Mouse (Mus musculus) small intestine, adult 2 months (tissue): Measurements from ENCODE around the gene Iba57. TPM values are rescaled to one million over a fixed set of nuclear protein-coding genes. Genes with fewer than 3 reads are reported as not detected.
A peak's percentile ranks its signal among the peaks of the same experiment; 100 is the strongest.

Source experiments
- H3K27ac ChIP-seq: fragments of 200-500 bp; 2 replicates; pipeline ENCODE4 v1.5.1; 2012; ENCODE audit warnings: low read depth, low read length, control low read depth, inconsistent platforms; ENCODE audit not compliant: insufficient read depth
- H3K27me3 ChIP-seq: fragments of 200-500 bp; 2 replicates; pipeline ENCODE4 v1.6.1; 2012; ENCODE audit warnings: mild to moderate bottlenecking, moderate library complexity, low read length, inconsistent platforms; ENCODE audit not compliant: control insufficient read depth, insufficient read depth
- H3K36me3 ChIP-seq: fragments of 200-500 bp; 2 replicates; pipeline ENCODE4 v1.6.1; 2012; ENCODE audit warnings: mild to moderate bottlenecking, low read length, control low read depth, inconsistent platforms; ENCODE audit not compliant: control insufficient read depth, insufficient read depth
- H3K4me1 ChIP-seq: fragments of 200-500 bp; 2 replicates; pipeline ENCODE4 v1.6.1; 2012; ENCODE audit warnings: low read length, inconsistent platforms, mixed read lengths; ENCODE audit not compliant: control insufficient read depth, insufficient read depth, insufficient read length
- H3K4me3 ChIP-seq: fragments of 200-500 bp; 2 replicates; pipeline ENCODE4 v1.5.1; 2012; ENCODE audit warnings: low read depth, mild to moderate bottlenecking, control low read depth, inconsistent platforms, low read length, moderate library complexity
- CTCF ChIP-seq: fragments of 200-500 bp; IDR thresholded peaks from 2 replicates; pipeline ENCODE4 v1.5.1; 2012; ENCODE audit warnings: low read depth, mild to moderate bottlenecking, control low read depth, inconsistent platforms, low read length, moderate library complexity, mixed read lengths; ENCODE audit not compliant: insufficient replicate concordance, insufficient read length; ENCODE audit errors: extremely low read depth
- POLR2A ChIP-seq: fragments of 200-500 bp; IDR thresholded peaks from 2 replicates; pipeline ENCODE4 v1.6.1; 2012; ENCODE audit warnings: low read depth, mild to moderate bottlenecking, control low read depth, inconsistent platforms, low read length, moderate library complexity
- WGBS: fragments of 180-500 bp; shearing (Covaris S2); methylation state at CpG from one replicate; pipeline ENCODE4 v1.1.7; 2018; 5-methylcytosine and 5-hydroxymethylcytosine counted together
- polyA plus RNA-seq: library from polyadenylated mRNA; depleted of rRNA; stranded (reverse); fragments of >200 nt; gene quantifications from 2 replicates; pipeline ENCODE4 v1.2.3, GENCODE M21; 2012

Gene Iba57
- polyA plus RNA-seq, 1 experiment, result 8.0 TPM

- Histone ChIP-seq H3K27me3 (no peaks in the 10 kb centered on the region), H3K4me1 (peaks cover 3% of the 10 kb centered on the region; the same call in 1 of the 2 replicates), H3K4me3 (no peak overlapping the region), H3K27ac (no peak overlapping the region), H3K36me3 (no peaks in the 10 kb centered on the region)
- TF ChIP-seq POLR2A (no peak), CTCF (no peak)
- WGBS, result 78% methylated on average over 4 of the region's 4 CpGs
These were observed 7.0 kb upstream of the Iba57 start for GRCm38 (mm10) chr11:59170549-59170948.

- no peak for TF ChIP-seq POLR2A
- no peak for TF ChIP-seq CTCF
- no peaks in the 10 kb centered on the region for H3K27me3 ChIP-seq
- H3K4me3 ChIP-seq, result no peak overlapping the region
- no peak overlapping the region for H3K27ac ChIP-seq
- H3K36me3 ChIP-seq, result no peaks in the 10 kb centered on the region
- peaks cover 6% of the 10 kb centered on the region; the same call in 1 of the 2 replicates for H3K4me1 ChIP-seq
- 76% methylated on average over 3 of the region's 3 CpGs for WGBS
These were observed 6.3 kb upstream of the Iba57 start for GRCm38 (mm10) chr11:59169807-59170206.

- H3K27me3 ChIP-seq, result no peaks in the 10 kb centered on the region
- 23% methylated on average over 2 of the region's 2 CpGs for WGBS
- TF ChIP-seq POLR2A (no peak), CTCF (no peak)
- no peak overlapping the region for H3K4me3 ChIP-seq
- H3K27ac ChIP-seq, result peak overlapping the region; percentile 12; the same call in 1 of the 2 replicates
- H3K36me3 ChIP-seq, result no peaks in the 10 kb centered on the region
- peaks cover 13% of the 10 kb centered on the region for H3K4me1 ChIP-seq
These were observed 2.2 kb upstream of the Iba57 start for GRCm38 (mm10) chr11:59165616-59166241.

GRCm38 (mm10) chr11:59164384-59164783, 845 bp upstream of the Iba57 start:
- no peak for TF ChIP-seq POLR2A
- TF ChIP-seq CTCF, result no peak
- H3K27ac ChIP-seq, result peak overlapping the region; percentile 100
- WGBS, result 25% methylated on average over 9 of the region's 9 CpGs
- H3K4me1 ChIP-seq, result peaks cover 13% of the 10 kb centered on the region
- H3K27me3 ChIP-seq, result no peaks in the 10 kb centered on the region
- no peaks in the 10 kb centered on the region for H3K36me3 ChIP-seq
- peak overlapping the region; percentile 20 for H3K4me3 ChIP-seq

- H3K4me1 ChIP-seq, result peaks cover 13% of the 10 kb centered on the region
- H3K27ac ChIP-seq, result peak overlapping the region; percentile 72
- WGBS, result 18% methylated on average over 9 of the region's 9 CpGs
- H3K27me3 ChIP-seq, result no peaks in the 10 kb centered on the region
- peaks cover 11% of the 10 kb centered on the region; the same call in 1 of the 2 replicates for H3K36me3 ChIP-seq
- H3K4me3 ChIP-seq, result peak overlapping the region; percentile 89
- TF ChIP-seq CTCF (no peak), POLR2A (no peak)
These were observed 890 bp downstream of the Iba57 start for GRCm38 (mm10) chr11:59162443-59163254.

GRCm38 (mm10) chr11:59161398-59161797, 2.1 kb downstream of the Iba57 start:
- H3K4me3 ChIP-seq, result no peak overlapping the region

GRCm38 (mm10) chr11:59159558-59159957, 4.0 kb downstream of the Iba57 start:
- 89% methylated on average over 4 of the region's 4 CpGs for WGBS
- no peak overlapping the region for H3K4me3 ChIP-seq

More at GRCm38 (mm10) chr11:59161398-59161797, 2.1 kb downstream of the Iba57 start:
- H3K27me3 ChIP-seq, result no peaks in the 10 kb centered on the region
- peaks cover 16% of the 10 kb centered on the region; the same call in 1 of the 2 replicates for H3K36me3 ChIP-seq
- peaks cover 11% of the 10 kb centered on the region for H3K4me1 ChIP-seq
- TF ChIP-seq CTCF (no peak), POLR2A (no peak)
- WGBS, result 78% methylated on average over 5 of the region's 5 CpGs
- H3K27ac ChIP-seq, result no peak overlapping the region

More at GRCm38 (mm10) chr11:59159558-59159957, 4.0 kb downstream of the Iba57 start:
- Histone ChIP-seq H3K27me3 (no peaks in the 10 kb centered on the region), H3K4me1 (peaks cover 7% of the 10 kb centered on the region), H3K36me3 (peaks cover 18% of the 10 kb centered on the region; the same call in 1 of the 2 replicates), H3K27ac (no peak overlapping the region)
- no peak for TF ChIP-seq CTCF
- TF ChIP-seq POLR2A, result no peak
